ENCODE assay signal across 18 mouse cellular contexts in genomic region chr4:66515815-66516214, GRCm38 (mm10).
A peak's percentile ranks its signal among the peaks of the same experiment; 100 is the strongest.
DNase-seq lines count a peak whose midpoint lies in the region; ATAC-seq and TF ChIP-seq lines count a peak whose summit lies in the region.
"Had no signal": no experiment of that assay in that cellular context is flagged by ENCODE, and none has a peak within 500 bp of the region (broad histone marks: within the 10 kb centered on the region; RNA-seq: fewer than 3 reads in every experiment).

No protein-coding gene starts in this region.

- H3K4me3 ChIP-seq in forebrain, embryonic 15.5 days = no peak overlapping the region
- H3K4me3 ChIP-seq in forebrain, embryonic 12.5 days (replicated peaks) = no peak overlapping the region
- H3K4me3 ChIP-seq in midbrain, embryonic 14.5 days (replicated peaks; ENCODE audit: low read depth, low read length) = no peak overlapping the region
- H3K4me3 ChIP-seq in midbrain, embryonic 11.5 days (ENCODE audit: low read depth, low read length) = no peak overlapping the region
- H3K4me3 ChIP-seq in forebrain, embryonic 16.5 days (replicated peaks; ENCODE audit: low read length) = no peak overlapping the region
- H3K4me3 ChIP-seq in stomach, postnatal 0 days (ENCODE audit: low read depth, low read length) = no peak overlapping the region
- H3K4me3 ChIP-seq: embryonic facial prominence, embryonic 13.5 days; heart, adult 2 months; heart, embryonic 15.5 days; left cerebral cortex, adult 2 months; megakaryocyte, embryonic 14.5 days had no signal

- peak; percentile 60 for ATAC-seq in forebrain, embryonic 15.5 days (replicated peaks)
- no peak for ATAC-seq in forebrain, embryonic 12.5 days (ENCODE audit: low FRiP score)
- ATAC-seq in midbrain, embryonic 14.5 days (ENCODE audit: low FRiP score, low TSS enrichment) = no peak
- ATAC-seq in midbrain, embryonic 11.5 days (ENCODE audit: low FRiP score) = no peak
- peak; percentile 79 for ATAC-seq in forebrain, embryonic 16.5 days
- no peak for ATAC-seq in stomach, postnatal 0 days (ENCODE audit: low FRiP score, low TSS enrichment)
- ATAC-seq: intestine, embryonic 16.5 days had no signal

- H3K4me1 ChIP-seq in forebrain, embryonic 15.5 days = 0 out of 2 replicates have a peak, but pooled peaks cover 2% of the 10 kb centered on the region
- H3K4me1 ChIP-seq in forebrain, embryonic 12.5 days = no peaks in the 10 kb centered on the region
- H3K4me1 ChIP-seq in midbrain, embryonic 14.5 days (ENCODE audit: control insufficient read depth, insufficient read depth, low read length) = no peaks in the 10 kb centered on the region
- no peaks in the 10 kb centered on the region for H3K4me1 ChIP-seq in midbrain, embryonic 11.5 days (ENCODE audit: control insufficient read depth, insufficient read depth, low read length)
- peaks cover 3% of the 10 kb centered on the region; the same call in 1 of the 2 replicates for H3K4me1 ChIP-seq in forebrain, embryonic 16.5 days (replicated peaks; ENCODE audit: control insufficient read depth, insufficient read depth, low read length)
- H3K4me1 ChIP-seq in stomach, postnatal 0 days (replicated peaks; ENCODE audit: control insufficient read depth, insufficient read depth) = no peaks in the 10 kb centered on the region
- H3K4me1 ChIP-seq: embryonic facial prominence, embryonic 13.5 days; heart, embryonic 15.5 days; megakaryocyte, embryonic 14.5 days had no signal

- H3K27ac ChIP-seq in forebrain, embryonic 15.5 days (replicated peaks) = no peak overlapping the region
- no peak overlapping the region for H3K27ac ChIP-seq in forebrain, embryonic 12.5 days
- H3K27ac ChIP-seq in midbrain, embryonic 14.5 days (replicated peaks; ENCODE audit: low read depth, low read length) = no peak overlapping the region; the same call in 1 of the 2 replicates
- H3K27ac ChIP-seq in midbrain, embryonic 11.5 days (ENCODE audit: low read depth, low read length) = no peak overlapping the region
- no peak overlapping the region for H3K27ac ChIP-seq in forebrain, embryonic 16.5 days (ENCODE audit: low read length)
- H3K27ac ChIP-seq in stomach, postnatal 0 days (replicated peaks) = no peak overlapping the region
- H3K27ac ChIP-seq: embryonic facial prominence, embryonic 13.5 days; heart, adult 2 months; heart, embryonic 15.5 days; left cerebral cortex, adult 2 months had no signal

- 51% methylated on average over 1 of the region's 1 CpGs for WGBS in forebrain, embryonic 15.5 days
- 59% methylated on average over 1 of the region's 1 CpGs for WGBS in forebrain, embryonic 12.5 days
- 78% methylated on average over 1 of the region's 1 CpGs for WGBS in midbrain, embryonic 14.5 days
- WGBS in midbrain, embryonic 11.5 days = 100% methylated on average over 1 of the region's 1 CpGs
- 23% methylated on average over 1 of the region's 1 CpGs for WGBS in forebrain, embryonic 16.5 days
- 68% methylated on average over 1 of the region's 1 CpGs for WGBS in stomach, postnatal 0 days

- TF ChIP-seq CTCF in stomach, postnatal 0 days (IDR thresholded peaks at IDR 0.05; ENCODE audit: low read depth) = no peak

- H3K27me3 ChIP-seq in forebrain, embryonic 15.5 days = no peaks in the 10 kb centered on the region
- H3K27me3 ChIP-seq in forebrain, embryonic 12.5 days = no peaks in the 10 kb centered on the region
- no peaks in the 10 kb centered on the region for H3K27me3 ChIP-seq in midbrain, embryonic 14.5 days (ENCODE audit: control insufficient read depth, insufficient read depth, low read length)
- no peaks in the 10 kb centered on the region for H3K27me3 ChIP-seq in midbrain, embryonic 11.5 days (ENCODE audit: control insufficient read depth, insufficient read depth, low read length)
- H3K27me3 ChIP-seq in forebrain, embryonic 16.5 days (replicated peaks; ENCODE audit: control insufficient read depth, insufficient read depth, low read length) = no peaks in the 10 kb centered on the region
- H3K27me3 ChIP-seq in stomach, postnatal 0 days (ENCODE audit: control insufficient read depth, insufficient read depth, low read length) = no peaks in the 10 kb centered on the region
- H3K27me3 ChIP-seq: embryonic facial prominence, embryonic 13.5 days; heart, embryonic 15.5 days; megakaryocyte, embryonic 14.5 days had no signal

- no peak overlapping the region for H3K4me2 ChIP-seq in forebrain, embryonic 15.5 days (replicated peaks)
- no peak overlapping the region for H3K4me2 ChIP-seq in forebrain, embryonic 12.5 days
- no peak overlapping the region for H3K4me2 ChIP-seq in midbrain, embryonic 14.5 days (ENCODE audit: low read length)
- H3K4me2 ChIP-seq in midbrain, embryonic 11.5 days = no peak overlapping the region
- no peak overlapping the region for H3K4me2 ChIP-seq in forebrain, embryonic 16.5 days (ENCODE audit: low read length)
- no peak overlapping the region for H3K4me2 ChIP-seq in stomach, postnatal 0 days (replicated peaks; ENCODE audit: low read depth)
- H3K4me2 ChIP-seq: embryonic facial prominence, embryonic 13.5 days; heart, embryonic 15.5 days; liver, embryonic 11.5 days had no signal

- DNase-seq in midbrain, embryonic 14.5 days = peak; percentile 25
- no peak for DNase-seq in midbrain, embryonic 11.5 days (ENCODE audit: low spot score, missing footprints)
- DNase-seq in layer of hippocampus, postnatal 10 days (ENCODE audit: low spot score in 2 of 2) = peak; percentile 21 to 36
- DNase-seq in stomach, postnatal 0 days (ENCODE audit: low spot score) = no peak
- DNase-seq: gastrocnemius, postnatal 25 days; heart, adult 2 months; heart, postnatal 4 days; lung, adult 2 months; thymus, postnatal 14 days had no signal

- H3K9me3 ChIP-seq in forebrain, embryonic 15.5 days = no peaks in the 10 kb centered on the region
- no peaks in the 10 kb centered on the region for H3K9me3 ChIP-seq in forebrain, embryonic 12.5 days
- H3K9me3 ChIP-seq in midbrain, embryonic 14.5 days (ENCODE audit: control insufficient read depth, low read length) = no peaks in the 10 kb centered on the region
- no peaks in the 10 kb centered on the region for H3K9me3 ChIP-seq in midbrain, embryonic 11.5 days (ENCODE audit: control insufficient read depth, low read length)
- no peaks in the 10 kb centered on the region for H3K9me3 ChIP-seq in forebrain, embryonic 16.5 days (ENCODE audit: control insufficient read depth, low read length)
- no peaks in the 10 kb centered on the region for H3K9me3 ChIP-seq in stomach, postnatal 0 days (ENCODE audit: control insufficient read depth, low read length)
- H3K9me3 ChIP-seq: embryonic facial prominence, embryonic 13.5 days; heart, embryonic 15.5 days; megakaryocyte, embryonic 14.5 days had no signal

- TF ChIP-seq EP300 in stomach, postnatal 0 days (optimal IDR thresholded peaks at IDR 0.05) = no peak

- H3K9ac ChIP-seq in forebrain, embryonic 15.5 days (replicated peaks) = no peak overlapping the region
- H3K9ac ChIP-seq in forebrain, embryonic 12.5 days = no peak overlapping the region
- no peak overlapping the region for H3K9ac ChIP-seq in midbrain, embryonic 14.5 days (replicated peaks; ENCODE audit: low read length)
- no peak overlapping the region for H3K9ac ChIP-seq in midbrain, embryonic 11.5 days (ENCODE audit: low read length)
- H3K9ac ChIP-seq in forebrain, embryonic 16.5 days (replicated peaks; ENCODE audit: low read depth, low read length) = no peak overlapping the region
- no peak overlapping the region for H3K9ac ChIP-seq in stomach, postnatal 0 days (ENCODE audit: low read length)
- H3K9ac ChIP-seq: embryonic facial prominence, embryonic 13.5 days; heart, embryonic 15.5 days had no signal

- no peaks in the 10 kb centered on the region for H3K36me3 ChIP-seq in forebrain, embryonic 15.5 days
- no peaks in the 10 kb centered on the region for H3K36me3 ChIP-seq in forebrain, embryonic 12.5 days (replicated peaks)
- H3K36me3 ChIP-seq in midbrain, embryonic 14.5 days (ENCODE audit: control insufficient read depth, insufficient read depth, low read length) = no peaks in the 10 kb centered on the region
- no peaks in the 10 kb centered on the region for H3K36me3 ChIP-seq in midbrain, embryonic 11.5 days (ENCODE audit: control insufficient read depth, insufficient read depth, low read length)
- no peaks in the 10 kb centered on the region for H3K36me3 ChIP-seq in forebrain, embryonic 16.5 days (ENCODE audit: control insufficient read depth, insufficient read depth)
- H3K36me3 ChIP-seq in stomach, postnatal 0 days (ENCODE audit: control insufficient read depth, insufficient read depth, low read length) = no peaks in the 10 kb centered on the region
- H3K36me3 ChIP-seq: embryonic facial prominence, embryonic 13.5 days; heart, embryonic 15.5 days had no signal

Comparison
In these comparisons a context has a peak if more than half of its experiments do, and no peak if none do; other contexts are left out.
1. ATAC-seq: peak in forebrain, embryonic 15.5 days (single experiment) and forebrain, embryonic 16.5 days (single experiment); none in forebrain, embryonic 12.5 days (single experiment), midbrain, embryonic 14.5 days (single experiment), midbrain, embryonic 11.5 days (single experiment) and stomach, postnatal 0 days (single experiment).
2. DNase-seq: peak in midbrain, embryonic 14.5 days (single experiment) and layer of hippocampus, postnatal 10 days (2 of 2); none in midbrain, embryonic 11.5 days (single experiment) and stomach, postnatal 0 days (single experiment).